Mouse (Mus musculus): Measurements from ENCODE around the gene Grsf1. TPM values are rescaled to one million over a fixed set of nuclear protein-coding genes. Genes with fewer than 3 reads are reported as not detected.

The Grsf1 gene
- total and polyA plus RNA-seq, 2 experiments from 2014 or later: 39.9 to 61.8 TPM

DNA sequence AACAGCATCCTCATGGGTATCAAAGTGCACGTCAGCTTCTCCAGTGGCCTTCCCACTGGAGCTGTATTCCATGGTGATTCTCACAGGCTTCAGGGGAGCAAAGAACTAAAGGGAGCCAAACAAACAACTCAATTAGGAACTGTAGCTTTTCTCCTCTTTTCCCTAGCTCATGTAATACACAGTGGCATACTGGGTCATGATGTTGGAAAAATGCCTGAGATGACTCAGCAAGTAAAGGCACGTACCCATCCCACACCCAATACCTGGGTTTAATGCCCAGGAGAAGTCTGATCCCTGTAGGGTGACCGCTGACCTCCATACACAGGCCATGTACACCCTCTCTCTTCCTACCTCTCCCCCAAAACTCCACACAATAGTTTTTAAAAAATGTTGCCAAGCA is 12.8 kb downstream of the Grsf1 start:
- 92% methylated on average over 3 of the region's 3 CpGs for WGBS
- peaks cover 55% of the 10 kb centered on the region for H3K36me3 ChIP-seq (ENCODE audit: insufficient read depth, low read length)

DNA sequence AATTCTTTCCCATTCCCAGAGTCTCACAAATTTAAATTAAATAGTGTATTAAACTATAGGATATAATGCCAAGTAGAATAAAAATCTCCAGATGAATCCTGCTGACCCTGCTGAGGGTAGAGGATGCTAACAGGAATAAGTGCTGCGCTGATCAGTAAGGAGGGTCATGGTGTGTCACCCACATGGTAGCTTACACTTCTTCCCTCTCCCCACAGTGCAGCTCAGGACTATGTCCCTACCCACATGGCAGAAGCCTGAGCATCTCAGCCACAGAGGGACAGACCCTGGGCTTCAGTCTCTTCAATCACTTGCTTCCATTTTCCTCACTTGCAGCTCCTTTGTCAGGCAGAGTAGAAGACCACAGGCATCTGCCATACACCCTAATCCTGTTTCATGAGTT is 18.1 kb downstream of the Grsf1 start:
- ATAC-seq (peak; percentile 46; the same call in 1 of the 2 replicates), DNase-seq (ENCODE audit: low spot score) (no peak)
- Histone ChIP-seq H3K27me3 (ENCODE audit: insufficient read depth, low read length) (no peaks in the 10 kb centered on the region), H3K27ac (no peak overlapping the region), H3K9ac (replicated peaks; ENCODE audit: low read length) (no peak overlapping the region), H3K4me3 (ENCODE audit: low read length) (no peak overlapping the region), H3K9me3 (ENCODE audit: low read length) (no peaks in the 10 kb centered on the region), H3K4me2 (ENCODE audit: low read depth, low read length) (no peak overlapping the region), H3K36me3 (ENCODE audit: insufficient read depth, low read length) (peaks cover 24% of the 10 kb centered on the region), H3K4me1 (ENCODE audit: insufficient read depth, low read length) (no peaks in the 10 kb centered on the region)
- WGBS: 100% methylated on average over 1 of the region's 1 CpGs
- TF ChIP-seq CTCF (IDR thresholded peaks at IDR 0.05; ENCODE audit: low read depth): no peak

More for the DNA sequence above, 12.8 kb downstream of the Grsf1 start:
- no peak overlapping the region for H3K4me2 ChIP-seq (ENCODE audit: low read depth, low read length)
- H3K27ac ChIP-seq: no peak overlapping the region
- ATAC-seq (no peak), DNase-seq (ENCODE audit: low spot score) (no peak)
- TF ChIP-seq CTCF (IDR thresholded peaks at IDR 0.05; ENCODE audit: low read depth): no peak
- no peaks in the 10 kb centered on the region for H3K4me1 ChIP-seq (ENCODE audit: insufficient read depth, low read length)
- H3K27me3 ChIP-seq (ENCODE audit: insufficient read depth, low read length): no peaks in the 10 kb centered on the region
- no peak overlapping the region for H3K9ac ChIP-seq (replicated peaks; ENCODE audit: low read length)
- no peak overlapping the region for H3K4me3 ChIP-seq (ENCODE audit: low read length)
- H3K9me3 ChIP-seq (ENCODE audit: low read length): no peaks in the 10 kb centered on the region

DNA sequence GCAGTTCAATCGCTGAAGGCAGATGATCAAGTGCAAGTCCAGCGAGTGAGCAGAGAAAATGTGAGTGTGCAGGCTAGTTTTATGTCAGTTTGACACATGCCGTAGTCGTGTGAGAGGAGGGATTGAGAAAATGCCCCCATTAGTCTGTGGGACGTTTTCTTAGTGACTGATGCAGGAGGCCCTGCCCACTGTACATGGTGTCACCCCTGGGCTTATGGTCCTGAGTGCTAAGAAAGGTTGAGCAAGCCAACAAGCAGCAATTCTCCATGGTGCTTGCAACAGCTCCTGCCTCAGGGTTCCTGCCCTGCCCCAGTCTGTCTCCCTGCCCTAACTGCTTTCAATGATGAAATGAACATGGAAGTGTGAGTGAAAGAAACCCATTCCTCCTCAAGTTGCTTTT is 23.4 kb downstream of the Grsf1 start:
- H3K9ac ChIP-seq (replicated peaks; ENCODE audit: low read length): no peak overlapping the region
- TF ChIP-seq CTCF (IDR thresholded peaks at IDR 0.05; ENCODE audit: low read depth): no peak
- no peak overlapping the region for H3K4me2 ChIP-seq (ENCODE audit: low read depth, low read length)
- DNase-seq (ENCODE audit: low spot score) (no peak), ATAC-seq (no peak)
- no peak overlapping the region for H3K27ac ChIP-seq
- no peak overlapping the region for H3K4me3 ChIP-seq (ENCODE audit: low read length)
- H3K9me3 ChIP-seq (ENCODE audit: low read length): no peaks in the 10 kb centered on the region
- H3K4me1 ChIP-seq (ENCODE audit: insufficient read depth, low read length): no peaks in the 10 kb centered on the region
- H3K27me3 ChIP-seq (ENCODE audit: insufficient read depth, low read length): no peaks in the 10 kb centered on the region
- 89% methylated on average over 5 of the region's 5 CpGs for WGBS
- peaks cover 45% of the 10 kb centered on the region for H3K36me3 ChIP-seq (ENCODE audit: insufficient read depth, low read length)

DNA sequence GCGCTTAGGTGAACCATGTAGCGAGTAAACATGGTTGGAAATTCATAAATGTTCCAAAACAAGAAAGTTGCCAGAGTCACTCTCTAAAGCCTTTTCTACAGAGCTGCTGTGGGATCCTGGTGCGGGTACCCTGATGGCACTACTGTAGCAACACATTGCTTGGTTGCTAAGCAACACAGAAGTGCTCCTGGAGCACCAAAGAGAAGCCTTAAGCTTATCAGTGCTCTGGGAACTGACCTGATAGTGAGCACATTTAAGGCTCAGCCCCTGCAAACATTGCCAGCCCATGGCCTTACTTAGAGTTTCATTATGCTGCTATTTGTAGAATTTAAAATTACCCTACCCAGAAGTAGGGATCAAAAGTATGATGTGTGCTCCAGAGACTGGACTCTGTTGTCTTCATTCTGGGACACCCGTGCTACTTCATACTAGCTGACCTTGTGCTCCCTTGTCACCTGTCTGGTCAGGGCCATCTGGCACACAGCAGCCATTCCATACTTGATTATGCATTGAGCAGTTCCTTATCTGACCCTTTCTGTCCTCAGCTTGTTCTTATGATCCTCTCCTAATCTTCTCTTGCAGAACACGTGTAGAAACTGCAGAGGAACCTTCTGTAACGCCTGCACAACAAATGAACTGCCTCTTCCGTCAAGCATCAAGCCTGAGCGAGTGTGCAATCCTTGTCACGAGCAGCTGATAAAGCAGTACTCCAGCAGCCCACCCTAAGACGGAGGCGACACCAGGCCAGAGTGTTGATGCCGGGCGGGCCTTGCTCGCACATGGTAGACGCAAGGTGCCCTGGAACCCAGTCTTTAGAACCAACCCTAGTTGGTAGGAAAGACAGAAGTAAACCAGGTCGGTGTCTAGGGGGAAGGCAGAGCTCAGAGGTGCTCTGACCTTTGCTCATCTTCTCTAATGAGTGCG is 26.5 kb downstream of the Grsf1 start:
- ATAC-seq: no peak
- H3K4me3 ChIP-seq (ENCODE audit: low read length): no peak overlapping the region
- no peak overlapping the region for H3K9ac ChIP-seq (replicated peaks; ENCODE audit: low read length)
- no peak overlapping the region for H3K4me2 ChIP-seq (ENCODE audit: low read depth, low read length)
- WGBS: 90% methylated on average over 17 of the region's 17 CpGs
- peaks cover 70% of the 10 kb centered on the region for H3K36me3 ChIP-seq (ENCODE audit: insufficient read depth, low read length)
- no peak for DNase-seq (ENCODE audit: low spot score)
- no peaks in the 10 kb centered on the region for H3K9me3 ChIP-seq (ENCODE audit: low read length)
- no peaks in the 10 kb centered on the region for H3K27me3 ChIP-seq (ENCODE audit: insufficient read depth, low read length)
- no peaks in the 10 kb centered on the region for H3K4me1 ChIP-seq (ENCODE audit: insufficient read depth, low read length)
- no peak overlapping the region for H3K27ac ChIP-seq
- no peak for TF ChIP-seq CTCF (IDR thresholded peaks at IDR 0.05; ENCODE audit: low read depth)

DNA sequence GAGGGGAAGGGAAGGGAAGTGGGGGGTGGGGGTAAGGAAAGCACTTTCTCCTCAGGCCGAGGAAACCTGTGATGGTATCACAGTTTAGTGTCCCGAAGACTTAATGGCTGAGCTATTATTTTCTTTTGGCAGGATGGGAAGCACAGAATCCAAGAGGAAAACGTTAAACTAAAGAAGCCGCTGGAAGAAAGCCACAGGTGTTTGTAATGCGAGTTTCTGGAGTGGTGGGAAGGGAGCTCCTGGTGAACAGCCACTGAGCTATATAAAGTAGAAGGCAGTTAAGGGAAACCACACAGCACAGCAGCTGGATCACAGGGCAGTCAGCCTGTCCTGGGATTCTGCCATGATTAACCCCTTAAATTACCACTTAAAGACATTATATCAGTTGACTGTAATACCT is 30.6 kb downstream of the Grsf1 start:
- Histone ChIP-seq H3K9ac (replicated peaks; ENCODE audit: low read length) (no peak overlapping the region), H3K4me1 (ENCODE audit: insufficient read depth, low read length) (no peaks in the 10 kb centered on the region), H3K27ac (no peak overlapping the region), H3K9me3 (ENCODE audit: low read length) (no peaks in the 10 kb centered on the region), H3K4me3 (ENCODE audit: low read length) (no peak overlapping the region), H3K36me3 (ENCODE audit: insufficient read depth, low read length) (peaks cover 79% of the 10 kb centered on the region), H3K4me2 (ENCODE audit: low read depth, low read length) (no peak overlapping the region), H3K27me3 (ENCODE audit: insufficient read depth, low read length) (no peaks in the 10 kb centered on the region)
- TF ChIP-seq CTCF (IDR thresholded peaks at IDR 0.05; ENCODE audit: low read depth): no peak
- DNase-seq (ENCODE audit: low spot score) (no peak), ATAC-seq (no peak)
- WGBS: 82% methylated on average over 5 of the region's 5 CpGs

DNA sequence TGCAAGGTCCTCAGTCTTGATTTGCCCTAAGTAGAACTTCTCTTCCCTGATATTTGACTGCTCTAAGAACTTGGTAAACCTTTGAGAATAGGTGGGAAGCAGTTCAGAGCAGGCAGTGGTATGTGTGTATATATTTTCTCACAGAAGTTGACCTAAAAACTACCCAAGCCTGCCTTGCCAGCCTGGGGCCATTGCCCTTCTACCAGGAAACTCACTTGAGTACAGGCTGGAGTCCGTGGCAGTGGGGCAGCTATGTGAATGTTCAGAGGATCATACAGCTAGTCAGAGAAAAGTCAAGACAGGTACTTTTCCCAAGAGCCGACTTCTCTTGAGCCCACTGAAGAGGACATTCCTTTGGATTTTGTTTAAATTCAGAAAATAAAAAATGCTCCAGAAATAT is 31.1 kb downstream of the Grsf1 start:
- no peak for ATAC-seq
- TF ChIP-seq CTCF (IDR thresholded peaks at IDR 0.05; ENCODE audit: low read depth): no peak

DNA sequence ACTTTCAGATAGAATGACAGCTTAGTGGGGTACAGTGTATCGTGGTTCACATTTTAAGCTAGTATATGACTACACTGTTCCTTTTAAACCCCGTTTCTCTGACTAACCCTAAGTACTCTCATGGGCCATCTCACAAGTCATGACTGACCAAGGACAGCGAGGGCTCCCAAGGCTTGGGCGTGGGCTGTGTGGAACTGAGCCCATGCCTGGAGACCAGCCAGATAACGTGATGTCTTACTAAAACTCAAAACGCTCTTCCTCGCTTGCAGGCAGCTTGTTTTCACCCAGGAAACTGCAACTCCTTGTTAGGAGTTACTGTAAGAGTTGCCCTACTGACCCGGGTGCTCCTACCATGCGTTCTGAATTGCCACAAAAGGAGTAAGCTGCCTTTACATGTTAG is 32.5 kb downstream of the Grsf1 start:
- Histone ChIP-seq H3K9ac (replicated peaks; ENCODE audit: low read length) (no peak overlapping the region), H3K4me1 (ENCODE audit: insufficient read depth, low read length) (no peaks in the 10 kb centered on the region), H3K4me3 (ENCODE audit: low read length) (no peak overlapping the region), H3K36me3 (ENCODE audit: insufficient read depth, low read length) (peaks cover 73% of the 10 kb centered on the region), H3K27me3 (ENCODE audit: insufficient read depth, low read length) (no peaks in the 10 kb centered on the region), H3K27ac (no peak overlapping the region), H3K4me2 (ENCODE audit: low read depth, low read length) (no peak overlapping the region), H3K9me3 (ENCODE audit: low read length) (no peaks in the 10 kb centered on the region)
- 85% methylated on average over 9 of the region's 9 CpGs for WGBS
- no peak for TF ChIP-seq CTCF (IDR thresholded peaks at IDR 0.05; ENCODE audit: low read depth)
- ATAC-seq: no peak
- DNase-seq (ENCODE audit: low spot score): no peak

More for the DNA sequence above, 31.1 kb downstream of the Grsf1 start:
- no peak overlapping the region for H3K4me2 ChIP-seq (ENCODE audit: low read depth, low read length)
- H3K4me3 ChIP-seq (ENCODE audit: low read length): no peak overlapping the region
- H3K36me3 ChIP-seq (ENCODE audit: insufficient read depth, low read length): peaks cover 78% of the 10 kb centered on the region
- H3K9ac ChIP-seq (replicated peaks; ENCODE audit: low read length): no peak overlapping the region
- no peaks in the 10 kb centered on the region for H3K9me3 ChIP-seq (ENCODE audit: low read length)
- no peaks in the 10 kb centered on the region for H3K4me1 ChIP-seq (ENCODE audit: insufficient read depth, low read length)
- no peaks in the 10 kb centered on the region for H3K27me3 ChIP-seq (ENCODE audit: insufficient read depth, low read length)
- WGBS: 96% methylated on average over 2 of the region's 2 CpGs
- no peak for DNase-seq (ENCODE audit: low spot score)
- H3K27ac ChIP-seq: no peak overlapping the region

Measured in hindbrain, postnatal 0 days (tissue).